Mouse (Mus musculus) MEL (cell line): ENCODE measurements around the gene Gm49711.

Experiments used
- CHD1 ChIP-seq: IDR thresholded peaks from 2 replicates; pipeline ENCODE4 v1.6.1; 2012; ENCODE audit warnings: low read depth, mild to moderate bottlenecking, inconsistent platforms, low read length, improper control_type of control experiment
- CTCF ChIP-seq, 3 experiments: IDR thresholded peaks in 2 of 3; conservative IDR thresholded peaks in 1 of 3; 2 replicates each; pipeline ENCODE4 v1.5.1; 2011 to 2012; ENCODE audit warnings: low read length in 3 of 3, low read depth in 2 of 3, mild to moderate bottlenecking in 2 of 3, improper control_type of control experiment in 1 of 3, inconsistent platforms in 1 of 3, mixed read lengths in 1 of 3, moderate library complexity in 1 of 3; ENCODE audit not compliant: control insufficient read depth in 1 of 3, insufficient read depth in 1 of 3, poor library complexity in 1 of 3, severe bottlenecking in 1 of 3
- ELF1 ChIP-seq: IDR thresholded peaks from 2 replicates; pipeline ENCODE4 v1.6.1; 2014; ENCODE audit warnings: low read depth, mild to moderate bottlenecking, inconsistent platforms, low read length, improper control_type of control experiment, moderate library complexity
- EP300 ChIP-seq, 2 experiments: IDR thresholded peaks; 2 replicates each; pipeline ENCODE4 v1.6.1; 2011; ENCODE audit warnings: improper control_type of control experiment in 2 of 2, low read length in 2 of 2, low read depth in 1 of 2, mild to moderate bottlenecking in 1 of 2
- GATA1 ChIP-seq: IDR thresholded peaks from 2 replicates; pipeline ENCODE4 v1.6.1; 2011; ENCODE audit warnings: low read depth, low read length, improper control_type of control experiment
- KAT2A ChIP-seq: conservative IDR thresholded peaks from 2 replicates; pipeline ENCODE4 v1.6.1; 2012; ENCODE audit warnings: low read depth, low read length, improper control_type of control experiment, inconsistent platforms
- MAFK ChIP-seq: IDR thresholded peaks from 2 replicates; pipeline ENCODE4 v1.6.1; 2011; ENCODE audit warnings: low read depth, mild to moderate bottlenecking, low read length, improper control_type of control experiment, borderline replicate concordance
- MYC ChIP-seq: IDR thresholded peaks from 2 replicates; pipeline ENCODE4 v1.6.1; 2011; ENCODE audit warnings: low read depth, mild to moderate bottlenecking, low read length, improper control_type of control experiment, moderate library complexity
- NELFE ChIP-seq: IDR thresholded peaks from 2 replicates; pipeline ENCODE4 v1.6.1; 2011; ENCODE audit warnings: low read depth, low read length, improper control_type of control experiment
- POLR2A ChIP-seq, 2 experiments: IDR thresholded peaks; 2 replicates each; pipeline ENCODE4 v1.6.1; 2011 to 2012; ENCODE audit warnings: low read length in 2 of 2, mild to moderate bottlenecking in 2 of 2, control low read depth in 1 of 2, improper control_type of control experiment in 1 of 2, low read depth in 1 of 2, moderate library complexity in 1 of 2; ENCODE audit not compliant: control insufficient read depth in 1 of 2, insufficient read depth in 1 of 2, poor library complexity in 1 of 2
- RCOR1 ChIP-seq: IDR thresholded peaks from 2 replicates; pipeline ENCODE4 v1.6.1; 2012; ENCODE audit warnings: low read depth, mild to moderate bottlenecking, inconsistent platforms, low read length, improper control_type of control experiment
- ZC3H11A ChIP-seq: IDR thresholded peaks from 2 replicates; pipeline ENCODE4 v1.6.1; 2012; ENCODE audit warnings: low read depth, mild to moderate bottlenecking, inconsistent platforms, low read length, improper control_type of control experiment

GRCm38 (mm10) chr16:92196741-92197331 is 138.7 kb downstream of the Gm49711 start:
- no peak for TF ChIP-seq CTCF (IDR thresholded peaks at IDR 0.05 in 2 of 3, conservative IDR thresholded peaks at IDR 0.05 in 1 of 3; ENCODE audit: control insufficient read depth in 1 of 3, insufficient read depth in 1 of 3, low read depth in 2 of 3, low read length in 3 of 3, poor library complexity in 1 of 3, severe bottlenecking in 1 of 3)
- TF ChIP-seq EP300 (IDR thresholded peaks at IDR 0.05; ENCODE audit: low read depth in 1 of 2, low read length in 2 of 2) = no peak
- no peak for TF ChIP-seq ZC3H11A
- TF ChIP-seq POLR2A (IDR thresholded peaks at IDR 0.05; ENCODE audit: control insufficient read depth in 1 of 2, insufficient read depth in 1 of 2, low read depth in 1 of 2, low read length in 2 of 2, poor library complexity in 1 of 2) = no peak
- no peak for TF ChIP-seq CHD1
- TF ChIP-seq KAT2A = no peak
- TF ChIP-seq ELF1 = no peak
- TF ChIP-seq GATA1 = no peak
- TF ChIP-seq RCOR1 = no peak
- no peak for TF ChIP-seq NELFE
- no peak for TF ChIP-seq MAFK
- TF ChIP-seq MYC = no peak
